Mouse (Mus musculus) urinary bladder, postnatal 4 days (tissue): ENCODE data around the gene Usp7.
A peak's percentile ranks its signal among the peaks of the same experiment; 100 is the strongest.
"Not testable (repeated sequence)": the region's sequence is repeated elsewhere in the genome, so short reads cannot be mapped to it uniquely, and the experiment has no call there.

Source experiments
- DNase-seq, 2 experiments: peaks; one replicate each; pipeline ENCODE4 v3.0.0; 2021 to 2022; ENCODE audit warnings: low spot score in 2 of 2

Gene Usp7

DNA sequence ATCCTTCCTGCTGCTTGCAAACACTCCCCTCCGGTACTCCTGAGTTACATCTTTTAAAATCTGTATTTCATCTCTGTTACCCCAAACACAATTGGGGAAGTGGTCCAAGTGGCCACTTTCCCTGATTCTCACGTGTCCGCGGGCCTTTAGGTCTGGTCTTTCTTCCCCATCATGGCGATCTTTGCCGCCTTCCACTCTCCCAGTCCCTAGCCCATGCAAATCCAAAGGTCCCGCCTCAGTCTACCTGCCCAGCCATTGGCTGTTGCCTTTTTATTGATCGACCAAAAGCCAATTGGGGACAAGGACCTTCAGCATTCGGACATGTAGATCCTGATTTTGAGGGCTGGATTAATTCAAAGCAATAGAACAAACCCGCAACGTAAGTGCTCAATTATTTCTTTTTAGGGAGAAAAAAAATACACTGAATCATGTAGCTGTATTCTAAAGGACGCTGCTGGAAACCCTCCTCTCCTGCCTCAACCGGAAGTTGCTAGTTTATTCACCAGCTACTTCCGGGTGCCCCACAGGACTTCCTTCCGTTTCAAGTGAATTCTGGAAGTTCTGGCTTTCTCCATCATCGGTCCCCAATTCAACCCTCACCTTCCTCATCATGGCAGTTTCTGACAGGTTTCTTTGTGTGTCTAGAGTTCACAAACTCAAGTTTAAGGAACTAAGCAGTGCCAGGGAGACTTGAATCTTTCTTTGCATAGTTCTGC lies 8.8 kb downstream of the Usp7 start:
- DNase-seq: no peak

DNA sequence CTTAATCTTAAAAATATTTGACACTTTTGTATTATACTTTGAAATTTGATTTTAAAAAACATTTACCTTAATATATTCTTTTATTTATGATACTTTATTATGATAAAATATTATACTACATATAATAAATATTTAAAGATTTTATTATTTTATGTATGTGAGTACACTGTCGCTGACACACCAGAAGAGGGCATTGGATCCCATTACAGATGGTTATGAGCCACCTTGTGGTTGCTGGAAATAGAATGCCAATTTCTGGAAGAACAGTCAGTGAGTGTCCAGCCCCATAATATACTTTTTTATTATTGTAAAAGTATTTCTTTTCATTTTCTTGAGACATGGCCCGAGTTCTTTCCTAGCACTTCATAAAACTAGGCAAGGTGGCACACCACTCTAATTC lies 10.4 kb downstream of the Usp7 start:
- DNase-seq: no peak

DNA sequence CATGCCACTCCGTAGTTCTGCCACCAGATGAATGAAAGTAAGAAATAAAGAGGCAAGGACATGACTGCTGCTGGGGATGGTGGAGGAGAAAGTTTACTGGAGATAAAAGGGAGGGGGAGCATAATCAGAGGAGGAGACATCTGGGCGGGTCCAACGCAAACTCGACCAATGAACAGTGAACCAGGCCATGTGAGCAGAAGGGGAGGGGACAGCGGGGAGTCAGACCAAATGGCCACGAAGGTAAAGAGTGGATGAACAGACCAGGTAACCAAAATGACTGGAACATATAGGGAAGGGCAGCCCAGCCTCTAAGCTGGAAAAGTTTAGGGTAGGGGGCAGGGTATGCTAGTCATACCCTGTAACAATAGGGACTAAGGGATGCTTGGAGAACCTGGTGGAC lies 10.9 kb downstream of the Usp7 start:
- no peak for DNase-seq

DNA sequence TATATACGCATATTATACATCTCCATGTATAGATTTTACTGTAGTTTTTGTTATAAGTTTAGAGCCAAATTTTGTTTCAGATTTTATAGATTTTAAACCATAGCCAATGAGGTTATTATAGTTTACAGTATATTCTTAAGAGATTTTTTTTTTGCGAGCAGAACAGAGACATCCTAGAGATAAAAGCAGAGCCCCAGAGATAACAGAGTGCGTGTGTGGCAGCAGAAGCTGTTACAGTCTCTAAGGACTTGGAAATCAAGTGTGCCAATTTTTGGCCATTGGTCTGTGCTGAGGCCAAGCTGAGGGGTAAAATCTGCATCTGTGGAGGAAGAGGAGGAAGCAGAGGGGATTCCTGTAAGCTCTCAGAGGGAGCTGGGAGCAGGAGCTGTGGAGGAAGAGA lies 11.9 kb downstream of the Usp7 start:
- DNase-seq: no peak

DNA sequence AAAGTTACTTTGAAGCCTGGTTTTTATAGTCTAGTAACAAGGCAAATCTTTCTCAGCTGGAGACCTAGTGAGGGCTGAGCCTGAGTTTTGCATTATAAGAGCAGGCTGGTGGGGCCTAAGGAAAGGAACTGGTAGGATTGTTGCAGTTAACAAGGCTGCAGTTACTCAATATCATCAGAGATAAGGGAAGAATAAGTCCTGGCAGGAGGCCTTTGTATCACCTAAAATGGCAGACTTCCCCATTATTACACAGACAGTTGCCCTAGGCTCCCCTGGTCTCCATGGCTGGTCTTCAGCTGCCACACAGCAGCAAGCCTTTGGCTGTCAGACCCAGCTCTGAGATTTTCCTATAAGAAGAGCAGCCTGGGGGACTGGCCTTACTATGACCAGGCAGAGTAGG lies 13.4 kb downstream of the Usp7 start:
- DNase-seq: no peak

DNA sequence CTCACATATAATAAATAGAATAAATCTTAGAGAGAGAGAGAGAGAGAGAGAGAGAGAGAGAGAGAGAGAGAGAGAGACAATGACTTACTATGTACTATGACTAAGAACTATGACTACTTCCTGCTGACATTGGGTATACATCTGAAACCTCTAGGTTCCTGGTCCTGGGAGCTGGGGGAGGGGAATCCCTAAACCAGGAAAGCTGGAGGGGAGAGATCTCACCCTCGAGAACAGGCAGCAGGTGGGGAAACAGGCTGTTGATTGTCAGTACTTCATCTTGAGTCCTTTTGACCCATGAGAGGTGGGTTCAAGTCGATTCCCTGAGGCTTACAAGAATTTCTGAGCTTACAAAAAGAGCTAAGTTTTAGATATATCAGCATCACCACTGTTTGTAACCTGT lies 14.9 kb downstream of the Usp7 start:
- no peak for DNase-seq

DNA sequence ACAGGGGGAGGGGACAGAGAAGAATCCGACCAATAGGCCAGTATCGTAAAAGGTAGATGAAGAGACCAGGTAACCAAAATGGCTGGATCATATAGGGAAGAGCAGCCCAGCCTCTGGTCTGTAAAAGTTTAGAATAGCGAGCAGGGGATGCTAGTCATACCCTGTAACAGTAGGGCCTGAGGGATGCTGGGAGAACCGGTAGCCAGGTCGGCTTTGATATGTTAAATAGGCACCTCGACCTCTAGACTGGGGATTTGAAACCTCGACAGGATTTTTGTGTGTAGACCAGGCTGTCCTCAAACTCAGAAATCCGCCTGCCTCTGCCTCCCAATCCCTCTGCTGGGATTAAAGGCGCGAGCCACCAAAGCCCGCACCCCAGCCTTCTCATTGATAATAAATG lies 15.5 kb downstream of the Usp7 start:
- no peak for DNase-seq

DNA sequence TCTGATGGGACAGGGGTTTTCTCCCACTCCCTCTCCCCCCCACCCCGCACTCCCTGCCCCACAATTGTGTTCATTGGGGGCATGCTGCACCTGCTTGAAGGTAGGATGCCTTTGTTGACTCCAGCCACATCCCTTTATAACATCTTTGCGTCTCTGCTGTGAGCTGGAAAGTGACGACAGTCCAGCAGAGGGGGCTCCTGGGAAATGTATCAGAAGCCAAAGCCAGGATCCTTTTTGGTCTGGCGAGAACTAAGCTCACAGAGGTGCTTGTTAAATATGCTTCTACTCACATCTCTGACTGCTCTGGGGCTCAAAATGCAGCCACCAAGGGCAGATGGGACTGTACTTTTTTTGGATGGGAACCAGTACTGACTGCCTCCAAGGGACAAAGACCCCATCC lies 21.0 kb downstream of the Usp7 start:
- DNase-seq: no peak

DNA sequence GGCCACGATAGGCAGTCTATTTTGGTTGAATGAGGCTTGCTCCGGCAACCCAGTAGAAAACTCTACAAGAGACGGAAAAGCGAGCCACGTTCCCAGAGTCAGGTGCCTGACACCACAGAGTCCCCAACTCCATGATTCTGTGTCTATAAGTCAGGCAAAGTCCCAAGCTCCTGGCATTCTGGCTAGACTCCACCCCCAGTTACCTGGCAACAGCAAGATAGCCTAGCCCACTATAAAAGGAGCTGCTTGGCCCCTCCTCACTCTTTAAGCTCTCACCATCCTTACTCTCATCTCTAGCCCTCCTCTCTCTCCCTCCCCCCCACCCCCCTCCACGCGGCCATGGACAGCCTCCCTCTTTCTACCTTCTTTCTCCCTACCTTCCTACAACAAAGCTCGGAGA lies 21.8 kb downstream of the Usp7 start:
- not testable (repeated sequence) for DNase-seq

DNA sequence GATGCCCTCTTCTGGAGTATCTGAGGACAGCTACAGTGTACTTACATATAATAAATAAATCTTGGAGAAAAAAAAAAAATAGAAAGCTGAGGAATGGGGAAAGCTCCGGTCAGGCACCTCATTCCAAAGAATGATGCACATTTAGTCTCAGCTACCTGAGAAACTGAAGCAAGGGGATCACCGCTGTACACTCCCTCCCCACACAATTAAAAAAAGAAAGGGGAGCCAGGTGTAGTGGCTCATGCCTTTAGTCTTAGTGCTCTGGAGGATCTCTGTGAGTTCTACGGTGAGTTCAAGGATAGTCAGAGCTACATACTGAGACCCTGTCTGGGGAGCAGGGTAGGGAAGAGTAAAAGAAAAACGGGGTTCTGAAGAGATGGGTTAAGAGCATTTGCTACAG lies 22.6 kb downstream of the Usp7 start:
- DNase-seq: no peak

DNA sequence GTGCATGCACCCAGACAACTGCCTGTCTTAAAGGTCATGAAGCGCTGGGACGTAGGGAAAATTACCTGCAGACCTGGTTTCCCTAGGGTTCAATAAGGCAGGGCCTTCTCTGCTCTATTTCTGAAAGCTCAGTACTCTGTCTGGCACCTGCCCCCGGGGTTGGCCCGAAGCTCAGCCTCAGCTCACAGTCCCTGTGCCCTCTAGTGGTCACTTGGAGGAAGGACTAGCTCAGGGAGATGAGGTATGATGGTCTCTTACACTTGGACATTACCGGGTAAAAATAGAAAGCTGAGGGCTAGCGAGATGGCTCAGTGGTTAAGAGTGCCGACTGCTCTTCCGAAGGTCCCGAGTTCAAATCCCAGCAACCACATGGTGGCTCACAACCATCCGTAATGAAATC lies 23.0 kb downstream of the Usp7 start:
- peak; percentile 52 to 73 for DNase-seq

DNA sequence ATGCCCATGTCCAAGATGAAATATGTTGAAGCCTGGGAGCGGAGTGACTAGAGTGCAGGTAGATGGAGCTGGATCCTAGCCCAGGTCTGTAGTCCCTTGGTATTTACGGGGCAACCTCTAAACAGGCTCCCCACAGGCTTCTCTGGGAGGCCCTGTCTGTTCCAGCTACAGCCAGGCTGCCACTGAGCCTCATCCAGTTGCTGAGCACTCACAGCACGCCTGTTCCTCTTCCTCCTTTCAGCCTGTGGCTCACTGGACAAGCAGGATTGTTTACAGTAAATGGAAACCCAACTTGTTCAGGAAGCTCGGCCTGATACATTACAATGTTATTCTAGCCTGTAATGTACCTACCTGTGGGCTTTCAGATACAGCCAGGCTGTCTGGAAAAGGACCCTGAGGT lies 23.5 kb downstream of the Usp7 start:
- DNase-seq: no peak

DNA sequence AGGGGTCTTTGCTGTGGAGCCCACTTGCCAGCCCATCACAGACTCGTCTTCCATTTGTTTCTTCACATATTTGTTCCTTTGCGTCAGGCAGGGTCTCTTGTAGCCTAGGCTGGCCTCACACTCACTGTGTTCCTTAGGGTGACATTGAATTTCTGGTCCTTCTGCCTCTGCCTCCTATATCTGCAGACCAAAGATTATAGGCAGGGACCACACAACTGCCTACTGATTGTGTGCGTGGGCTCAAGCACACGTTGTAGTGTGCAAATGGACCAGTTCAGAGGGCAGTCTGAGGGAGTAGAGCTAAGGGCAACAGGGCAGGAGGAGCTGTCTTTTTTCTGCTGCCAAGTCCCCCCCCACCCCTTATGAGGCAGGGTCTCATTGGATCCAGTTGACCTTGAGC lies 24.0 kb downstream of the Usp7 start:
- DNase-seq: no peak

DNA sequence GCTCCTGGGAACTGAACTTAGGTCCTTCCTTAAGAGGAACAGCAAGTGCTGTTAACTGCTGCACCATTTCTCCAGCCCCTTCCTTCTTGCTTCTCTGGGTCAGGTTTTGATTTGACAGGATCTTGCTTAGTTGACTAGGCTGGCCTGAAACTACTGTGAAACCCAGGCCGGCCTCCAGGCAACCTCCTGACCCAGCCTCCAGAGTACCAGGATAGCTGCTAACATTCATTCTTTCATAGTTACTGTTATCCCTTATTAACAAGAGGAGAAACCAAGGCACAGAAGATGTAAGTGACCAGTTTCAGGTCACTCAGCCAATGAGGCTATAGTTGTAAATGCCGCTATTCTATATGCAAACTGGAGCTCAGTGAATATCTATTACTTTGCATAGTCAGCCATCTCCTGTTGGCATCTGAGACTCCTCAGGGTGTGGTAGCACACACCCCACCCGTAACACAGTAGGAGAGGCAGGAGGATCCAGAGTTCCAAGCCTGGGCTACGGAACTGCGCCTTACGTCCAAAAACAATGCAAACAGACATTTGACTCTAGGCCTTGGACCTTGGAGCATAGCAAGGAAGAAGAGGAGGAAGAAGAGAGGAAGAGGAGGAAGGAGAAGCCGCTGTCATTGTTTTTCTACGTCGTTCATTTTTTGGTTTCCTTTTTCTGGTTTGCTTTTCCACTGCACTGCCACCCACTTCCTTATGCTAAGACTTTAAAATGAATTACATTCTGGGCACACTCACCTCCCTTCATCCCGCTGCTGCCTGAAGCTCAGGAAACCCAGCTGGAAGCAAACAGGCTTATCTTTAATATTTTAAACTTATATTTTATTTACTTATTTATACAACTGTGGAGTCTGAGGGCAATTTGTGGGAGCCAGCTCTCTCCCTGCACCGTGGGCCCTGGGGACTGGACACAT lies 24.7 kb downstream of the Usp7 start:
- no peak for DNase-seq

DNA sequence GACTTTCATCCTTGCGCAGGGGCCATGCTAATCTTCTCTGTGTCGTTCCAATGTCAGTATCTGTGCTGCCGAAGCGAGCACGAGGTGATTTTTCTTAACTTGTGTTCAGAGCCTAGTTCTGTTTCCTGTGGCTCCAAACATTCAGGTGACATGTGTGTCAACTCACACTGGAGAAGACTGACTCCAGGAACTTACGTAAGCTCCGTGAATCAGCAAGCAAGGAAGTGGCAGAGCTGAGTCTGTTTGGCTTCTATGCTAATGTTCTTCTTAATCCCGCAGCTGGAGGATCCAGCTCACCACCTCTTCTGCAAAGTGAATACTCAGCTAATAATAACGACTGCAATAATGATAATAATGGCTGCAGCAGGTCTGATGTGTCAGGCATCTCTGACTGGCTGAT lies 25.9 kb downstream of the Usp7 start:
- no peak for DNase-seq

DNA sequence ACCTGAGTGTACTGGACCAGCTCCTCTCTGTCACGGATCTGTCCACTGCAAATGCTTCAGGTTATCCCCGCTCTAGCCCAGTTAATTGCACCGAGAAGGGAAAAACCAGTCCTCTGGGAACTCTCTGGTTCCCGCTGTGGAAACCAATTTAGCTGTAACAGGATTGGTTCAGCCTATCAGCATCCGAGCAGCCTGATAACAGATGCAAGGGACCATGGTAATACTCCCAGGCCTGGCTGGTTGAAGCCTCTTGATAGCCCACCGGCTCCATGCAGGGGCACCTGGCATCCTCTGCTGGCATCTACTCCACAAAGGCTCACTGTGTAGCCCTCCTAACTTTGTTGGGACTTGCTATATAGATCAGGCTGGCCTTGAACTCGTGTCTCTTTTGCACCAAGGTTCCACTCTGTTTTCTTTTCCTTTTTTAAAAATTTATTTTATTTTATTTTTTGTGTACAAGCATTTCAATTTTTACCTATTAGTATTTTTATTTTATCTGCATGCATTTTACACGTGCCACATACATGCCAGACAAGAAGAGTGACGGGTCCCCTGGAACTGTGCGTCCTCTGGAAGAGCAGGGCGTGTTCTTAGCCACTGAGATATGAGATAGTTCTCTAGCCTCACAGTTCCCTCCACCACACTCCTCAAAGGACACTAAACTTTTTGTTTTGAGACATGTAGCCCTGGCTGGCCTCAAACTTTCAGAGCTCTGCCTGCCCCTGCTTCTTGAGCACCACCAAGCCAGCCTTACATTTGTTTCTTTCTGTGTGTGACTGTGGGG lies 27.8 kb downstream of the Usp7 start:
- no peak for DNase-seq

DNA sequence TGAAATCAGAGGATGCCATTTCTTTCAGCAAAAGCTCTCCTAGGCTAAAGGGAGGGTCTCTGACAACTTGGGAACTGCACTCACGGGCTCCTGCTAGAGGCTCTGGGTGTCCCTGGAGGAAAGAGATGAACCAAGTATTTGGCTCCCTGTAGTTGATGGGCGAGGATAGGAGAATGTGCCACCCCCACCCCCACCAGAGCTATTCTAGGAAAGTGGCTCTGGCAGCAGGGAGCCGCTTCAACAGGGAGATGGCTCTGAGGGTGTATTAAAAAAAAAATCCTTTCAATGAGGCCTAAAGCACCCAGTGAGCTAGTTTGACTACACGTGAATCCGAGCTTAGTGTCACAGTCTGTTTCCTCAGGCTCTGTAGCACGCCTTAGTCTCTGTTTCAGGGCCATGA lies 29.1 kb downstream of the Usp7 start:
- DNase-seq: no peak

DNA sequence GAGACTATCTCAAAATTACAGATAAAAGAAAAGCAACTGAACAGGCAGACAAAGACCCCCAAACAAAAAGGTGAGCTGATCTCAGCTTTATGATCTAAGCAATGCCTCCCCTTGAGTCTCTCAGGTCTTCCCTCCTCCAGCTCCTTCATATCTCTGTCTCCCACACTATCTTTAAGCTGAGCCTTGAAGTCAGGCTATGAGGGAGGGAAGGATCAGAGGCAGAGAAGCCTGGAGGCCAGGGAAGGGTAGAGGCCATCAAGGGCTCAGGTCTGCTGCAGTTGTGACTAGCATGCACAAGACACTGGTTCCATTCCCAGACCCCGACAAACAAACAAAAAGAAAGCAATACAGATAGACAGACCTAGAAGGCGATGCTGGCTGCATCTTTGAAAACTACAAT lies 30.2 kb downstream of the Usp7 start:
- DNase-seq: no peak

DNA sequence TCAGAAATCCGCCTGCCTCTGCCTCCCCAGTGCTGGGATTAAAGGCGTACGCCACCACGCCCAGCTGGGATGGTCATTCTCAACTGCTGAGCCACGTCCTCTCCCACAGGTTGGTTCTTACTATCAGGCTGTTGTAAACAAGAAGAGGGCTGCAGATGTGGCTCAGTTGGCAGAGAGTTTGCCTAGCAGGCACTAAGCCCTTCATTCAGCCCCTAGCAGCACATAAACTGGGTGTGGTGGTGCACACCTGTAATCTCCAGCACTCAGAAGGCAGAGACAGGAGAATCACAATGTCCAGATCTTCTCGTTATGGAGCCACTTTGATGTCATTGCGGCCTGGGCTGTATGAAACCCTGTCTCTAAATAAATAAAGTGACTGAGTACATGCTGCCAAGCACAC lies 31.1 kb downstream of the Usp7 start:
- DNase-seq: no peak

DNA sequence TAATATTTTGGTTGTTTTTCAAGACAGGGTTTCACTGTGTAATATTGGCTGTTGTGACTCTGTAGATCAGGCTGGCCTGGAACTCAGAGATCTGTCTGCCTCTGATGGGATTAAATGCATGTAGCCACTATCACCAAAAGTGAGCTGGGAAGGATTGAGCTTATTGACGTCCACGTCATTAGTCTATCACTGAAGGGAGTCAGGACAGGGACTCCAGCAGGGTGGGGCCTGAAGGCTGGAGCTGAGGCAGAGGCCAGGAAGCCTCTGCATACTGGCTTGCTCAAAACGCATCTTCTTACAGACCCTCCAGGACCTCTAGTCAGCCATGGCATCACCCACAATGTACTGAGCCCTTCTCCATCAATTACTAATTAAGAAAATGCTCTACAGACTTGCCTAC lies 33.1 kb downstream of the Usp7 start:
- DNase-seq: no peak

DNA sequence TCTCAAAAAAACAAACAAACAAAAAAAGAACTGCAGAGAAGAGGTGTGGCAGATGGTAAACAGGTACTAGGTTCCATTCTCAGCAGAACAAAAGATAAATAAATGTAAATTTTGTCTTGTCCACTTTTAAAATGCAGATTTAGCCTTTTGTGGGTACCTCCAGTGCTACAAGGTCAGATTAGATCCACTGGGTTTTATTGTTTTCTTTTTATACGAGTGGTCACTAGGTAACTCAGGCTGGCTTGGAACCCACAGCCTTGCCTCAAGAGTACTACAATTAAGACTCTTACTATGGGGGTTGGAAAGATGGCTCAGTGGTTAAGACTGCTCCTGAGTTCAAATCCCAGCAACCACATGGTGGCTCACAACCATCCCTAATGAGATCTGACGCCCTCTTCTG lies 33.9 kb downstream of the Usp7 start:
- DNase-seq: no peak

DNA sequence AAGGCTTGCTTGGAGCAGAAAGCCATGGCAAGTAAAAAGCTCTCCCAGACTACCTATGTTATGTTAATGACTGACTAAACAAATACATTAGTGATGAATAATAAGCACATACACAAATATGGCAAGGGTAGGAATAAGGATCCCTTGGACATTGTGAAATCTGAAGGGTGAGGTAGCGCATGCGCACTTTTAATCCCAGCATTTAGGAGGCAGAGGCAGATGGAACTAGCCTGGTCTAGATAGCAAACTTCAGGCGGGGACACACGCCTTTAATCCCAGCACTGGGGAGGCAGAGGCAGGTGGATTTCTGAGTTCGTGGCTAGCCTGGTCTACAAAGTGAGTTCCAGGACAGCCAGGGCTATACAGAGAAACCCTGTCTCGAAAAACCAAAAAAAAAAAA lies 34.5 kb downstream of the Usp7 start:
- not testable (repeated sequence) for DNase-seq

DNA sequence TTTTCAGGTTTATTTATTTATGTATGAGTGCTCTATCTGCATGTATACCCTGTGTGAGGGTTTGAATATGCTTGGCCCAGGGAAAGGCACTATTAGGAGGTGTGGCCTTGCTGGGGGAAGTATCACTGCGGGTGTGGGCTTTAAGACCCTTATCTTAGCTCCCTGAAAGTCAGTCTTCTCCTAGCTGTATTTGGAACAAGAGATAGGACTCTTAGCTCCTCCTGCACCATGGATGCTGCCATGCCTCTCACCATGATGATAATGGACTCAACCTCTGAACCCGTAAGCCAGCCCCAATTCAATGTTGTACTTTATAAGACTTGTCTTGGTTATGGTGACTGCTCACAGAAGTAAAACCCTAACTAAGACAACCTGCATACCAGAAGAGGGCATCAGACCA lies 39.8 kb downstream of the Usp7 start:
- no peak for DNase-seq
